Mouse (Mus musculus) testis, postnatal 14 days (tissue): ENCODE results near the gene Chd2.
"Not testable (repeated sequence)": the region's sequence is repeated elsewhere in the genome, so short reads cannot be mapped to it uniquely, and the experiment has no call there.

Experiments used
- DNase-seq: peaks from one replicate; pipeline ENCODE4 v3.0.0; 2021; ENCODE audit warnings: low spot score

Gene Chd2

GRCm38 (mm10) chr7:73520231-73520630, 21.4 kb downstream of the Chd2 start:
- DNase-seq = no peak

DNA sequence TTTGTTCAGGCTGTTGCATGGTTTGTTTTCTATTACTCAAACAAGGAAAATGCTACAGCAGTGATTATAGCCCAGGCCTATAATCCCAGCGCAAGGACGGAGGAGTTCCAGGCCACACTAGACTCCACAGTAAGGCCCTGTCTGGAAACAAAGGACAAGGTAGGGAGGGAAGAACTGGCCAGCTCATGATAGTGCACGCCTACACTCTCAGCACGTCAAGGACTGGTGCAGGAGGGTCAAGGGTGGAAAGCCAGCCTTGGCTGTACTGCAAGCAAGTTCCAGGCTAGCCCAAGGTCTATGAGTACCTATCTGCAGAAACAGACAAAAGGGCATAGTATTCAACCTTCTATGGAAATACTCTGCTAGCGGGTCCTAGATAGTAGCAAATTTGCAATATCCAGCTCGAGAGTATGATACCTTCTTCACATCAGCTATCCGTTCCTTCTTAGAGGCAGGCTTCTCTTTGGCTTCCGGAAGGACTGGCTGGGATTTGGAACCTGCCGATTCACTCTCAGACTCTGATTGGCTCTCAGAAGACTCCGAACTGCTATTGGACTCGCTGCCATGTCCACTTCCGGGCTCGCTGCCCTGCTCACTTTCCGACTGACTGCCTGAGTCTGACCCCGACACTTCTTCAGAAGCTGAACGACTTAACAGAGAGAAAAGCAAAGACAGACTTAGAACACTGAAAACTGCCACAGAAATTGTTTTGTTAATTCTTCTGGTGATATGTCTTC, 22.4 kb downstream of the Chd2 start:
- DNase-seq = peak; percentile 63

DNA sequence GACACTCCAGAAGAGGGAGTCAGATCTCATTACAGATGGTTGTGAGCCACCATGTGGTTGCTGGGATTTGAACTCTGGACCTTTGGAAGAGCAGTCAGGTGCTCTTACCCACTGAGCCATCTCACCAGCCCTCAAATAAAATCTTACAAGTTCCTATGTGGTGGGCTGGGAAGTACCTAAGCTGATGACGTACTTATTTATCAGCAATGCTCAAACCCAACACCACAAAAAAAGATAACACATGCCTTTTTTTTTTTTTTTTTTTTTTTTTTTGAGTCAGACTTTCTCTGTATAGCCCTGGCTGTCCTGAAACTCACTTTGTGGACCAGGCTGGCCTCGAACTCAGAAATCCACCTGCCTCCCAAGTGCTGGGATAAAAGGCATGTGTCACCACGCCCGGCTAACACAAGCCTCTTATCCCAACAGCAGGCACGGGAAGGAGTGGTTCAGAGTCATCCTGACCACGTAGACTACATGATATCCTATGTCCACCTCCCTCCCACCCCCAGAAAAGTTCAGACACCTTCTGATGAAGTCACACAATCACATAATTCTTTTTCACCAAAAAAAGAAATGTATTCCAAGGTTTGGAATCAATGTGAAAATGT, 23.2 kb downstream of the Chd2 start:
- DNase-seq = not testable (repeated sequence)

DNA sequence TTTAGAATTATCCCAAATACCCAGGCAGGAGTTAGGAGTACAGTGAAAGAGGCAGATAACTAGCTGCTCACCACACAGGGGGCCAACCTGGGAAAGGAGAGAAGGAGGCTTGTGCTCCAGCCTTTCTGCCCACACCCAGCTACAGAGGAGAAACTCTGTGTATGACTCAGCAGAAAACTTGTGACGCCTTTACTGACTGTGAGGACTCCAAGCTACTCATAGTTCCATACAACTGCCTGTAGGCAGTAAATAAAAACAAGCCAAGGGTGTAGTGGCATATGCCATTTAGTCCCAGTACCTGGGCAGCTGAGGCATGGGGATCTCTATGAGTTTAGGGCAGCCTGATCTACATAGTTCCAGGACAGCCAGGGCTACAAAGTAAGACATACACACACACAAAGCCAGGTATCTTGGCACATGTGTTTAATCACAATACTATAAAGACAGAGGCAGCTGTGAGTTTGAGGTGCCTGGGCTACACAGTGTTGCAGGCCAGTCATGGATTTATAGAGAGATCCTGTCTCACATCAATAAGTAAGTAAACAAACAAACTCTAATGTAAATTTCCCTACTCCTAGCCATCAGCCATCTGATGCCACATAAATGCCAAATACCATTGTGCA, 24.1 kb downstream of the Chd2 start:
- no peak for DNase-seq

- no peak for DNase-seq
Measured at GRCm38 (mm10) chr7:73516820-73517219, 24.8 kb downstream of the Chd2 start.

DNA sequence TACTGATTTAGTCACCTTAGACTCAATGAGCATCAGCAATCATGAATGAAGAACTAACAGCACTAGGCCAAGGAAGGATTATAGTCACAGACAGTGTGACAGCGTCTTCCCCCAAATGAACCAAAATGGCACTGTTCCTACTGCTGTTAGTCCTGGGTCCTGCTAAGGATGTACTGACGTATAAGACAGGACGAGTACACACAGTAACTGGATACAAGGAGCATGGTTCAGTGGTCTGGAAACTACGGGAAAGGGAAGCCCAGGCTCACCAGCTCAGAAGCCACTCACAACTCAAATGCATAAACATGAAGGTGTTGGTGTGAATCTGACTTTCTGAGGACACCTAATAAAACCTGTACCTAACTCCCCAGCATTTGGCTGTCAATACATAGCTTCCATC, 27.1 kb downstream of the Chd2 start:
- no peak for DNase-seq

DNA sequence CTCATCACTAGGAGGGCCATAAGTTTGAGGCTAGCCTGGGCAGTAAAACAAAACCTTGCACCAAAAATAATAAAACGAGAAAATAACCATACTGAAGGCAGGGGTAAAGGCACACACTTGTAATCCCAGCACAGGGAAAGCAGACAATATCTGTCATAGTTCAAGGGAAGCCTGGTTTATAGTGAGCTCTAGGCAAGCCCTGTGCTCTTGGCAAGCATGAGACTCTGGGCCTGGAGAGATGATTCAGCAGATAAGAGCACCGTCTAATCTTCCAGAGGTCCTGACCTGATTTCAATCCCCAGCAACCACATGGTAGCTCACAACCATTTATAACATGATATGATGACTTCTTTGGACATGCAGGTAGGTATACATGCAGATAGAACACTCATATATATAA, 29.2 kb downstream of the Chd2 start:
- DNase-seq = no peak

DNA sequence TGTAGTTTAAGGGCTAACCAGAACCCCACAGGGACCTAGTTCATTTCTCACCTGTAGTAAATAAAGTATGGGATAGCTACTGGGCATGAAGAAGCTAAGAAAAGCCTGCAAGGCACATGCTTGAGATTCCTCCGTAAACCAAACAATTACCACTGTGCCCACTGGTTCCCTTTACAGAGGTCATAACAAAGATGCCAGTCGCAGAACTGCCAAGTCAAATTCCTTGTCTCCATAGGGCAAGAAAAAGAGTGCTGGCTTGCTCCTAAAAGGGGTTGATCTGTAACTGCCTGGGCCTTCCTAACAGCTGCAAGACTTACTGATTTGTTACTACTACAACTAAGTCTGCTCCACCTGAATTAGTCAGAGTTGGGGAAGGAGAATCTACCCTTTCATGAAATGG, 32.9 kb downstream of the Chd2 start:
- no peak for DNase-seq

- DNase-seq = no peak
Measured at GRCm38 (mm10) chr7:73507491-73507890, 34.1 kb downstream of the Chd2 start.

- DNase-seq = no peak
Measured at GRCm38 (mm10) chr7:73506852-73507251, 34.8 kb downstream of the Chd2 start.

DNA sequence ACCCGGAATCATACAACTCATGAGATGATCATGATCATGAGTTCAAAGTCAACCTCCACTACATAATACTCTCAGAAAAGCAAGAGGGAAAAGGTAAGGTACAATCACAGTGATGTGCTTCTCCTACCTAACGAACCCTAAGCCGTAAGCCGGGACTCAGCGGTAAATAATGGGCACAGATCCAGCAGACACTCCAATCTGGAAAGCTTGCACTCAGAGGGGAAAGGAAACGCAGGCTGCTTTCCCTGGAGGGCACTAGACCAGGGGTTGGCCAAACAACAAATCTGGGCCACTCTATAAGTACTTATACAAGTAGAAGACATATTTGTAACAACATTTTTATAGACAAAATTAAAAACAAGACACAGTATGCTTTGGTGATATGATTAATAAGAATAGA, 36.4 kb downstream of the Chd2 start:
- DNase-seq = no peak

DNA sequence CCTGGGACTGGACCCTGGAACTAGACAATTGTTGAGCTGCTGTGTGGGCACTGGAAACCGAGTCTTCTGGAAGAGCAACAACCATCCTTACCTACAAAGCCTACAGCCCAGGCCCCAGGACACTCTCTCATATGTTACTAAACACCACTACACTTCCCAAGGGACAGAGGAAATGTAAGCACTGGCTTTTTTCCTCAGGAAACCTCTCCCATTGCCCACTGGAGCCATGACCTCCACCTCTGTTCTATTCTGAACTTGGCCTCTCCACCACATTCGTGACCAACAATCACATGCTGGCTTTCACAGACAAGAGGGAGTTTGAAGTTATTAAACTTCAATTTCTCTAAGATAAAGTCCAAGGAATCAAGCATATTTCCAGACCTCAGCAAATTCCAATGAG, 43.4 kb downstream of the Chd2 start:
- no peak for DNase-seq

GRCm38 (mm10) chr7:73489261-73489660, 52.4 kb downstream of the Chd2 start:
- DNase-seq = no peak

DNA sequence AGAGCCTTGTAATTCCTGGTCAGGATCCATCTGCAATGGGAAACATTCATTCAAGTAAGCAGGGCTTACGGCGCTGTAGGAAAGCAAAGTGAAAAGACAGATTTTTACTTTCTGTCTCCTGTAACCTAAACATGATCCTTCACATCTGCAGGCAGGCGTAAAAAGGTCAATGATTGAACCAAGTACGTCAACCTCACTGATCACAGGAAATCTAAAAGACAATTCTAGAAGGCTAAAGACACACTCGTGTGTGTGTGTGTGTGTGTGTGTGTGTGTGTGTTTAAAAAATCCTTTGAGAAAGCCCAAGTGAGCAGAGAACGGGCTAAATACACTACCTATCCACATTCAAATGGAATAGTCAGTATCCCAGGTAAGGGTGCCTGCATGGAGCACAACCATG, 60.5 kb downstream of the Chd2 start:
- no peak for DNase-seq

DNA sequence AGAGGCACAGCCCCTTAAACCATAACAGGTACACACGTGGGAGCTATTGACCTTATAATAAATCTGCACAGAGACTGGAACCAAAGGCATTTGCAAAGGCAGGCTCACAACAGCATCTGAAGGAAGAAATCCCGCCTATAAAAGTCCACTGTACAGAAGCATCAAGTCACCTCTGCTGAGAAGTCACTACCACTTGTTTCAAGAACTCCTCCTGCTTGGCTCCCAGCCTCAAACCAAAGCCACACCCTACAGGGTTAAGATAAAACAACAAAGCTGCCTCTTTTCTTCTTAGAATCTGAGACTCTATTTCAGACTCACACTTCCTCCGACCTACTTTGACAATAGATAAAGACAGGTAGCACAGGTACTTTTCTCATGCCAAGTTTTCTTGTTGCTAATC, 62.1 kb downstream of the Chd2 start:
- DNase-seq = no peak

DNA sequence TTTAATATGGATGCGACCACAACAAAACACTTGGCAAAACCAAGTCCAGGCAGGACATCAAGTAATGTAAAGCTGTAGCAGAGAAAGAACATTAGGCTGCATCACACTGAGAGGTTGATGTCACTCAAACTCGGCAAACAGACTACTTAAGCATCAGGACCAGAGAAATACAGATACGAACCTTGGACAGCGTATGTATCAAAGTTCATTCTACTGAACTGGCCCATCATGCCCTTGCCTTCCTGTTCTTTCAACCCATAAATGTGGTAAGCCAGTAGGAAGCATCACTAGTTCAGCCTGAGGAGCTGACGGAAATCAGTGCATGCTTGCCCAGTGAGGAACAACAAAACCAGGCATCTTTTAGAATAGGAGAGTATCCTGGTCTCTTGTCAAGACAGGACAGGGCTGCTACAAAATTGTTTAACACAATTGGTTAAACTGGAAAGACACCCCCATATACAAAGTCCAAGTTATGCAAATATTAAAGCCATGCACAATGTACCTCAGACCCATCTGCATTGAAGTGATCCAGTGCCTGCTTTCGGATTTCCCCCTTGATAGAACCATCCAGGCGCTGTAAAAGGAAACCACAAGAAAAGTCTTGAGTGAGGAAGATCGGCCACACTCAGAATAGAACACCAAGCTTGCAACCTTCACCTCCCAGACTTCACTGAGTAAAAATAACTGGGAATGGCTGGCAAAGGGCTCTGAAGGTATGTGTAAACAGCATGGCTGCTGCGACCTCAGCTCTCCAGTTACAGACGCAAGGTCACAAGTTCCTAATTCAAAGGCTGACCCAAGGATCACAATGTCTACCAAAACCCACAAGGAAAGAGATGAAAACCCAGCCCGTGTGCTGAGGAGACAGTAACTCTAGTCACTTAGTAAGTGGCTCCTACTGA, 63.2 kb downstream of the Chd2 start:
- no peak for DNase-seq

DNA sequence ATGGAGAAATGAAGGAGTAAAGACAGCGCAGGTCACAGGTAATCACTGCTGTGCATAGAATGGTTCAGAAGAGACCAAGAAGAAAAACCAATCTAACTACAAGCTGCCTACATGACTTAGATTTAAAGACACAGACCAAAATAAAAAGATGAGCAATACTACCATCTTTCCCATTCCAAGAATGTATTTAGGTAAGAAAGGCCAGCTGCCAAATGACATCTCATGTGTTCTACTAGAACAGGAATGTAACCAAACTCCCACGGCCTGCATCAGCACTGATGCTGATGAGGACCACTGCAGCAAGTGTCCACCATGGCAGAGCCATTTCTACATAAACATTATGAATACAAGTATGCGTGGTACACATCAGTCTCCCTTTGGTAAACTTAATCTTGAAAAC, 73.9 kb downstream of the Chd2 start:
- DNase-seq = no peak

GRCm38 (mm10) chr7:73463546-73463945, 78.1 kb downstream of the Chd2 start:
- no peak for DNase-seq

DNA sequence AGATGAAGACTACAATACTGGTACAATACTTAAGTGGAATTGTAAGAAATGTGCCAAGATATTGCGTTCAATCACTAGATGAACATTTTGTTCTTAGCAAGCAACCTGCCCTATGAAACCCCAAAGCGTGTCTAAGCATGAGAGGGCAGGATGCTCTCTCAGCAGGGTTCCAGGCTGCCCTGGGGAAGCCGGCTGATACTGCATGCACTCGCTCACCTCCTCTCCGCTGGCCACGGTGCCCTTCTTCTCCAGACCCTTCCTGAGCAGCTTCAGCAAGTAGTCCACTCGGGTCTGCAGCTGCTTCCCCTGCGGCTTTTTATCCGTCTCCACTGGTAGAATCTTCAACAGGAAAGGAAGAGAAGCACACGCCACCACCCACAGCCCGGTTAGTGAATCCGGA, 87.5 kb downstream of the Chd2 start:
- no peak for DNase-seq

DNA sequence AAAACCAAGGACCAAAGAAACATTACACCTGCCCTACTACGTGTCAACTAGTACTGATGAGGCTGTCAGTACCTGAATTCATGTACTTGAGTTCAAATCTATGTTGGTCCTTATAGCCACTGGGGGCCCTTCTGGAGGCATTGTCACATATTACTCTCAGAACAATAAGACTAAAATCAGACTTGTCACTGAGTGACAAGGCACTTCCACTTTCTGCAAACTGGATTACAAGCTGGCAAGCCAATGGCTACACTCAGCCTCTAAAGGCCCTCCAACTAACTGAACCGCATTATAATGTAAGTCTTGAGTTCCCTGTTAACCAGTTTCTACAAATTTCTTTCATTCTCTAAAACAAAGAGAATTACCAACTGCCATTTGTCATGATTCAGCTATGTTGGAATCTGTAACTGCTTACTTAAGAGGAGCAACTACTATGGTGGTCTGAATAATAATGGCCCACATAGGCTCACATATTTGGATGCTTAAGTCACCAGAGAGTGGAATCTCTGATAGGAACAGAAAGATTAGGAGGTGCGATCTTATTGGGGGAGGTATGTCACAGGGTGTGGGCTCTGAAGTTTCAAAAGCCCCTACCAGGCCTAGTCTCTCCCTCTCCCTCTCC, 89.3 kb downstream of the Chd2 start:
- no peak for DNase-seq

DNA sequence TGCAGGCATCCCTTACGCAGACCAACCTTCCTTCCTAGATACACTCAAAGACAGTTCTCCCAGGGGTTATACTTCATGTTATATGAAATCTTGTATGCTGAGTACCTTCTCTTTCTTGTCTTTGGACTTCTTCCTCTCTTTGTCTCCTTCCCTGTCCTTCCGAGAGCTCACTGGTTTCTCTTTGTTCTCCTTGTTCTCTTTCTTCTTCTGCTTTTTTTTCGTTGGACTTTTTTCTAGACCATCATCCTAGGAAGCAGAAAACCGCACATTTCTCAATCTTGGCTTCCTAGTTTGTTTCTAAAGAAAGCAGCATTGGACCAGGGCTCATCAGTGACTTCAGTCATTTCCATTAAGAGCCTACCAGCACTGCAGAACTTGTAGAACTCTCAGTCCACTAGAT, 90.0 kb downstream of the Chd2 start:
- no peak for DNase-seq

DNA sequence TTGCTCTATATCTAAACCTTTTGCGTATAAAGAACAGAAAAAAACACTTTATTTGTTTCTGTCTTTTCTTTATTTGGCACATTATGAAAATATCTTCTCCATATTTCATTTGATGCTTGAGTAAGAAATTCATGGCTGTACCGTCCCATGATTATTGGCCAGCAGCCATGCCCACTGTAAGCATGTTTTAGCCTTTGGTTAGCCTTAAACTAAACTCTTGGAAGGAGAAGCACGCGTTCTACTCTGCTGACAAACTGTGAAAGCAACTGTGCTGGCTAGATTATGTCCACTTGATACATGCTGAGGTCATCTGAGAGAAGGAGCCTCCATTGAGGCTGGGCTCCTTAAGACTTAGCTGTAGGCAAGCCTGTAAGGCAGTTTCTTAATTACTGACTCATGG, 99.4 kb downstream of the Chd2 start:
- DNase-seq = no peak
